Mouse (Mus musculus) cortical plate, adult 2 months (tissue): ENCODE measurements around the gene Abcc3.

Experiments
- CTCF ChIP-seq: fragments of 200-500 bp; IDR thresholded peaks from 2 replicates; pipeline ENCODE4 v1.5.1; 2011; ENCODE audit warnings: mild to moderate bottlenecking, control low read depth, low read length; ENCODE audit not compliant: insufficient read depth; ENCODE audit errors: extremely low read depth
- POLR2A ChIP-seq: fragments of 200-500 bp; IDR thresholded peaks from 2 replicates; pipeline ENCODE4 v1.6.1; 2011; ENCODE audit warnings: mild to moderate bottlenecking, low read length, control low read depth; ENCODE audit not compliant: insufficient read depth; ENCODE audit errors: extremely low read depth

GRCm38 (mm10) chr11:94349839-94350238 lies 43.0 kb downstream of the Abcc3 start:
- TF ChIP-seq CTCF (no peak), POLR2A (no peak)
